Mouse (Mus musculus) bone marrow, adult 2 months (tissue): ENCODE measurements around the gene Tcl1b5.
"Not testable (repeated sequence)": the region's sequence is repeated elsewhere in the genome, so short reads cannot be mapped to it uniquely, and the experiment has no call there.

Experiments
- CTCF ChIP-seq: fragments of 200-500 bp; IDR thresholded peaks from 2 replicates; pipeline ENCODE4 v1.5.1; 2011; ENCODE audit warnings: low read length, control low read depth; ENCODE audit not compliant: control insufficient read depth, insufficient read depth
- POLR2A ChIP-seq: fragments of 200-500 bp; IDR thresholded peaks from 2 replicates; pipeline ENCODE4 v1.6.1; 2011; ENCODE audit warnings: low read depth, mild to moderate bottlenecking, control low read depth, low read length, borderline replicate concordance; ENCODE audit not compliant: control insufficient read depth

DNA sequence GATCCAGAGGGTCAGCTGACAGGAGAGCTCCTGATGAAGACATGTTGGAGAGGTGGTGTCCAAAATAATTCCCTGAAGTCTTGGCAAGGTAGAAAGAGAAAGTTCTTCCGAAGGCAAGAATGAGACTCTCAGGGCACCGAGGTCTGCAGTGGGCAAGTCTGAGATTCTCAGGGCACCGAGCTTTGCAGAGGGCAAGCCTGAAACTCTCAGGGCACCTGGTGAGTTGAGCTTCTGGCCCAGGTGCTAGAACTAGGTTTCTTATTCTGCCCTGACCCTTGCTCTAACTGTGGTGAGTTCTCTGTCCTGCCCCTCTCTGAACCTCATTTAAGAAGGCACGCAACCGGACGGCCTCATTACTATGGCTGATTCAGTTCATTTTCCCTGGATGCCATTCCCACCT lies 14.6 kb downstream of the Tcl1b5 start, which contains the start of gene Tcl1b3:
- not testable (repeated sequence) for TF ChIP-seq POLR2A, CTCF
